ENCODE assay signal across 27 mouse cellular contexts in genomic region chr9:65239176-65239575, GRCm38 (mm10). TPM values are rescaled to one million over a fixed set of nuclear protein-coding genes. Genes with fewer than 3 reads are reported as not detected.
A peak's percentile ranks its signal among the peaks of the same experiment; 100 is the strongest.
DNase-seq lines count a peak whose midpoint lies in the region; ATAC-seq and TF ChIP-seq lines count a peak whose summit lies in the region.
"Had no signal": no experiment of that assay in that cellular context is flagged by ENCODE, and none has a peak within 500 bp of the region (broad histone marks: within the 10 kb centered on the region; RNA-seq: fewer than 3 reads in every experiment).

No protein-coding gene starts in this region.

- no peak for DNase-seq in embryonic facial prominence, embryonic 14.5 days (ENCODE audit: low spot score)
- DNase-seq in embryonic facial prominence, embryonic 10.5 days (ENCODE audit: low spot score), result no peak
- DNase-seq in lung, embryonic 14.5 days, result peak; percentile 59
- no peak for DNase-seq in lung, postnatal 25 days (ENCODE audit: low spot score)
- DNase-seq in lung, postnatal 14 days, result peak; percentile 38
- no peak for DNase-seq in lung, postnatal 36 days
- DNase-seq in frontal cortex, adult 2 months (ENCODE audit: extremely low spot score in 1 of 2, low spot score in 1 of 2), result no peak
- DNase-seq: adrenal gland, adult 8-10 months; adrenal gland, postnatal 25 days; cerebellum, adult 11-12 months; cerebellum, adult 8-10 months; cerebellum, postnatal 10 days; cerebellum, postnatal 36 days; embryo, embryonic 11 days; gastrocnemius, postnatal 10 days; gastrocnemius, postnatal 36 days; heart, adult 2 months; heart, postnatal 14 days; heart, postnatal 4 days had no signal

- no peak overlapping the region for H3K4me3 ChIP-seq in embryonic facial prominence, embryonic 14.5 days (ENCODE audit: low read depth, low read length)
- no peak overlapping the region for H3K4me3 ChIP-seq in embryonic facial prominence, embryonic 10.5 days
- H3K4me3 ChIP-seq in lung, embryonic 14.5 days (ENCODE audit: low read depth, low read length), result no peak overlapping the region
- H3K4me3 ChIP-seq in embryonic facial prominence, embryonic 15.5 days (replicated peaks), result no peak overlapping the region
- H3K4me3 ChIP-seq: erythroblast, embryonic 14.5 days; forebrain, embryonic 12.5 days; forebrain, embryonic 15.5 days; heart, adult 2 months; heart, embryonic 10.5 days; heart, embryonic 13.5 days had no signal

- H3K27ac ChIP-seq in embryonic facial prominence, embryonic 14.5 days (replicated peaks; ENCODE audit: low read depth, low read length), result 0 out of 2 replicates have a peak overlapping the region, but pooled peaks have one; percentile 4
- H3K27ac ChIP-seq in embryonic facial prominence, embryonic 10.5 days (replicated peaks), result no peak overlapping the region
- H3K27ac ChIP-seq in lung, embryonic 14.5 days (ENCODE audit: low read depth), result no peak overlapping the region
- H3K27ac ChIP-seq in embryonic facial prominence, embryonic 15.5 days (replicated peaks), result peak overlapping the region; percentile 55; the same call in 1 of the 2 replicates
- H3K27ac ChIP-seq: forebrain, embryonic 12.5 days; heart, adult 2 months; heart, embryonic 10.5 days; heart, embryonic 13.5 days; hindbrain, embryonic 14.5 days had no signal

- no peak for TF ChIP-seq CTCF in lung, embryonic 14.5 days (IDR thresholded peaks at IDR 0.05; ENCODE audit: low read depth)

- H3K36me3 ChIP-seq in embryonic facial prominence, embryonic 14.5 days (ENCODE audit: control insufficient read depth, insufficient read depth, low read length), result 0 out of 2 replicates have a peak, but pooled peaks cover 7% of the 10 kb centered on the region
- peaks cover 17% of the 10 kb centered on the region; the same call in 1 of the 2 replicates for H3K36me3 ChIP-seq in embryonic facial prominence, embryonic 10.5 days (replicated peaks)
- H3K36me3 ChIP-seq in lung, embryonic 14.5 days (ENCODE audit: insufficient read depth), result no peaks in the 10 kb centered on the region
- H3K36me3 ChIP-seq in embryonic facial prominence, embryonic 15.5 days, result no peaks in the 10 kb centered on the region
- H3K36me3 ChIP-seq: forebrain, embryonic 15.5 days had no signal

- H3K27me3 ChIP-seq in embryonic facial prominence, embryonic 14.5 days (replicated peaks; ENCODE audit: control insufficient read depth, insufficient read depth, low read length), result no peaks in the 10 kb centered on the region
- H3K27me3 ChIP-seq in embryonic facial prominence, embryonic 10.5 days (replicated peaks; ENCODE audit: low read depth, poor library complexity, severe bottlenecking), result no peaks in the 10 kb centered on the region
- H3K27me3 ChIP-seq in lung, embryonic 14.5 days (ENCODE audit: insufficient read depth, low read length), result no peaks in the 10 kb centered on the region
- H3K27me3 ChIP-seq in embryonic facial prominence, embryonic 15.5 days, result no peaks in the 10 kb centered on the region
- H3K27me3 ChIP-seq: forebrain, embryonic 12.5 days; forebrain, embryonic 15.5 days; heart, embryonic 13.5 days had no signal

- 85% methylated on average over 4 of the region's 4 CpGs for WGBS in embryonic facial prominence, embryonic 14.5 days
- 91% methylated on average over 4 of the region's 4 CpGs for WGBS in embryonic facial prominence, embryonic 10.5 days
- 62% methylated on average over 4 of the region's 4 CpGs for WGBS in lung, embryonic 14.5 days
- WGBS in embryonic facial prominence, embryonic 15.5 days, result 73% methylated on average over 4 of the region's 4 CpGs

- H3K9ac ChIP-seq in embryonic facial prominence, embryonic 14.5 days (ENCODE audit: low read depth, low read length), result no peak overlapping the region
- H3K9ac ChIP-seq in lung, embryonic 14.5 days, result no peak overlapping the region
- H3K9ac ChIP-seq in embryonic facial prominence, embryonic 15.5 days, result no peak overlapping the region
- H3K9ac ChIP-seq: forebrain, embryonic 12.5 days; forebrain, embryonic 15.5 days; heart, embryonic 13.5 days; hindbrain, embryonic 14.5 days had no signal

- no peak overlapping the region for H3K4me2 ChIP-seq in embryonic facial prominence, embryonic 14.5 days (ENCODE audit: low read depth, low read length)
- no peak overlapping the region for H3K4me2 ChIP-seq in lung, embryonic 14.5 days
- no peak overlapping the region for H3K4me2 ChIP-seq in embryonic facial prominence, embryonic 15.5 days (replicated peaks)
- H3K4me2 ChIP-seq: forebrain, embryonic 12.5 days; forebrain, embryonic 15.5 days; heart, embryonic 13.5 days; hindbrain, embryonic 14.5 days had no signal

- H3K9me3 ChIP-seq in embryonic facial prominence, embryonic 14.5 days (ENCODE audit: control insufficient read depth, low read length), result no peaks in the 10 kb centered on the region
- no peaks in the 10 kb centered on the region for H3K9me3 ChIP-seq in embryonic facial prominence, embryonic 10.5 days
- H3K9me3 ChIP-seq in lung, embryonic 14.5 days (ENCODE audit: low read depth, low read length), result no peaks in the 10 kb centered on the region
- no peaks in the 10 kb centered on the region for H3K9me3 ChIP-seq in embryonic facial prominence, embryonic 15.5 days (replicated peaks)
- H3K9me3 ChIP-seq: forebrain, embryonic 12.5 days; forebrain, embryonic 15.5 days; heart, embryonic 10.5 days; heart, embryonic 13.5 days had no signal

- ATAC-seq in embryonic facial prominence, embryonic 14.5 days (ENCODE audit: low read depth), result no peak
- no peak for ATAC-seq in lung, embryonic 14.5 days (ENCODE audit: insufficient read depth)
- no peak for ATAC-seq in embryonic facial prominence, embryonic 15.5 days (ENCODE audit: insufficient number of reproducible peaks, low FRiP score, low TSS enrichment, low read depth)
- ATAC-seq: activated CD4-positive, CD25-positive, alpha-beta regulatory T cell, adult 4 months; forebrain, embryonic 15.5 days had no signal

- H3K4me1 ChIP-seq in embryonic facial prominence, embryonic 14.5 days (ENCODE audit: control insufficient read depth, insufficient read depth, low read length), result no peaks in the 10 kb centered on the region; the same call in 1 of the 2 replicates
- peaks cover 18% of the 10 kb centered on the region for H3K4me1 ChIP-seq in embryonic facial prominence, embryonic 10.5 days
- H3K4me1 ChIP-seq in lung, embryonic 14.5 days (ENCODE audit: insufficient read depth), result peaks cover 2% of the 10 kb centered on the region; the same call in 1 of the 2 replicates
- H3K4me1 ChIP-seq in embryonic facial prominence, embryonic 15.5 days, result peaks cover 22% of the 10 kb centered on the region

RNA-seq across cellular contexts. Expression of gene Cilp, which starts 25.8 kb away (rescaled TPM):
- 9.7 and 10.7 TPM in 2 replicates for polyA plus RNA-seq in embryonic facial prominence, embryonic 14.5 days (2014; fragmentation: Nextera tagmentation; extraction: Ambion mirVana)
- polyA plus RNA-seq in embryonic facial prominence, embryonic 10.5 days (2016; fragmentation: Nextera tagmentation; extraction: Ambion mirVana), result 0.05 and 0.15 TPM in 2 replicates
- 0.22 TPM in 1 of 2 replicates, not detected in the other for polyA plus RNA-seq in lung, embryonic 14.5 days (2014; fragmentation: Nextera tagmentation; extraction: Ambion mirVana)
- 2.6 and 3.5 TPM in 2 replicates for polyA plus RNA-seq in embryonic facial prominence, embryonic 15.5 days (2015; fragmentation: Nextera tagmentation; extraction: Ambion mirVana)
- polyA plus RNA-seq in frontal cortex, adult 2 months (2012; rRNA removed), result 0.08 TPM in 2 replicates
- polyA plus RNA-seq: activated CD4-positive, CD25-positive, alpha-beta regulatory T cell, adult 4 months; erythroblast, embryonic 14.5 days; heart, embryonic 10.5 days; heart, embryonic 13.5 days had no signal

RNA-seq across cellular contexts. Expression of gene Parp16, which starts 44.0 kb away (rescaled TPM):
- polyA plus RNA-seq in embryonic facial prominence, embryonic 14.5 days (2014; fragmentation: Nextera tagmentation; extraction: Ambion mirVana), result 6.9 and 7.2 TPM in 2 replicates
- polyA plus RNA-seq in embryonic facial prominence, embryonic 10.5 days (2016; fragmentation: Nextera tagmentation; extraction: Ambion mirVana), result 8.2 and 8.3 TPM in 2 replicates
- 5.3 and 6.9 TPM in 2 replicates for polyA plus RNA-seq in lung, embryonic 14.5 days (2014; fragmentation: Nextera tagmentation; extraction: Ambion mirVana)
- polyA plus RNA-seq in embryonic facial prominence, embryonic 15.5 days (2015; fragmentation: Nextera tagmentation; extraction: Ambion mirVana), result 7.5 and 8.9 TPM in 2 replicates
- polyA plus RNA-seq in frontal cortex, adult 2 months (2012; rRNA removed), result 3.9 TPM in 2 replicates

RNA-seq across cellular contexts. Expression of gene Clpx, which starts 54.9 kb away (rescaled TPM):
- 55.8 and 56.3 TPM in 2 replicates for polyA plus RNA-seq in embryonic facial prominence, embryonic 14.5 days (2014; fragmentation: Nextera tagmentation; extraction: Ambion mirVana)
- 48.3 and 50.9 TPM in 2 replicates for polyA plus RNA-seq in embryonic facial prominence, embryonic 10.5 days (2016; fragmentation: Nextera tagmentation; extraction: Ambion mirVana)
- 44.7 and 53.0 TPM in 2 replicates for polyA plus RNA-seq in lung, embryonic 14.5 days (2014; fragmentation: Nextera tagmentation; extraction: Ambion mirVana)
- polyA plus RNA-seq in embryonic facial prominence, embryonic 15.5 days (2015; fragmentation: Nextera tagmentation; extraction: Ambion mirVana), result 55.7 and 57.6 TPM in 2 replicates
- 19.1 and 22.2 TPM in 2 replicates for polyA plus RNA-seq in frontal cortex, adult 2 months (2012; rRNA removed)

Comparison
In these comparisons a context has a peak if more than half of its experiments do, and no peak if none do; other contexts are left out.
1. DNase-seq: peak in lung, embryonic 14.5 days (single experiment) and lung, postnatal 14 days (single experiment); none in embryonic facial prominence, embryonic 14.5 days (single experiment), embryonic facial prominence, embryonic 10.5 days (single experiment), lung, postnatal 25 days (single experiment), lung, postnatal 36 days (single experiment) and frontal cortex, adult 2 months (0 of 2).
2. H3K27ac ChIP-seq: peak in embryonic facial prominence, embryonic 14.5 days (single experiment) and embryonic facial prominence, embryonic 15.5 days (single experiment); none in embryonic facial prominence, embryonic 10.5 days (single experiment) and lung, embryonic 14.5 days (single experiment).